Mouse (Mus musculus): ENCODE results near the gene Shisa8.
A peak's percentile ranks its signal among the peaks of the same experiment; 100 is the strongest.

GRCm38 (mm10) chr15:82165332-82166239 lies 47.0 kb downstream of the Shisa8 start:
- TF ChIP-seq CTCF (IDR thresholded peaks at IDR 0.05; ENCODE audit: control insufficient read depth, insufficient read depth, low read length) (peak; percentile 86), POLR2A (IDR thresholded peaks at IDR 0.05; ENCODE audit: borderline replicate concordance, control insufficient read depth, low read depth, low read length) (no peak)
